Mouse (Mus musculus) kidney, postnatal 4 days (tissue): ENCODE measurements around the gene Ubac1.

Experiments
- DNase-seq, 2 experiments: peaks; one replicate each; pipeline ENCODE4 v3.0.0; 2021; ENCODE audit warnings: mixed read lengths in 2 of 2

Ubac1 gene

GRCm38 (mm10) chr2:26022626-26023025 lies 1.1 kb upstream of the Ubac1 start:
- DNase-seq, result no peak

GRCm38 (mm10) chr2:26022258-26022565 lies 665 bp upstream of the Ubac1 start:
- DNase-seq, result no peak

GRCm38 (mm10) chr2:26020714-26021560 lies 610 bp downstream of the Ubac1 start:
- DNase-seq, result peak; percentile 49 to 67

- DNase-seq, result no peak
Measured at GRCm38 (mm10) chr2:26019923-26020322, 1.6 kb downstream of the Ubac1 start.

GRCm38 (mm10) chr2:26017326-26017725 lies 4.2 kb downstream of the Ubac1 start:
- no peak for DNase-seq

GRCm38 (mm10) chr2:26013674-26014073 lies 7.9 kb downstream of the Ubac1 start:
- DNase-seq, result no peak

- no peak for DNase-seq
Measured at GRCm38 (mm10) chr2:26011420-26011819, 10.1 kb downstream of the Ubac1 start.

GRCm38 (mm10) chr2:26002001-26002400 lies 19.5 kb downstream of the Ubac1 start:
- no peak for DNase-seq

GRCm38 (mm10) chr2:26001136-26001535 lies 20.4 kb downstream of the Ubac1 start:
- no peak for DNase-seq

- DNase-seq, result no peak
Measured at GRCm38 (mm10) chr2:25997716-25998115, 23.8 kb downstream of the Ubac1 start.

- no peak for DNase-seq
Measured at GRCm38 (mm10) chr2:25994791-25995190, 26.8 kb downstream of the Ubac1 start.

GRCm38 (mm10) chr2:25992285-25992684 lies 29.3 kb downstream of the Ubac1 start:
- no peak for DNase-seq

- DNase-seq, result no peak
Measured at GRCm38 (mm10) chr2:25989651-25990050, 31.9 kb downstream of the Ubac1 start.

GRCm38 (mm10) chr2:25987817-25988216 lies 33.7 kb downstream of the Ubac1 start:
- DNase-seq, result no peak

- no peak for DNase-seq
Measured at GRCm38 (mm10) chr2:25986601-25987000, 34.9 kb downstream of the Ubac1 start.

- DNase-seq, result peak; percentile 100
Measured at GRCm38 (mm10) chr2:25983159-25983907, 38.2 kb downstream of the Ubac1 start, which contains the start of gene Camsap1. Gene Camsap1, minus strand, starts transcription at chr2:25983282.

GRCm38 (mm10) chr2:25982426-25983091 lies 39.0 kb downstream of the Ubac1 start:
- DNase-seq, result peak in 1 of 2 experiments; percentile 57

GRCm38 (mm10) chr2:25982052-25982425 lies 39.5 kb downstream of the Ubac1 start:
- DNase-seq, result peak; percentile 49 to 62

GRCm38 (mm10) chr2:25978997-25979396 lies 42.5 kb downstream of the Ubac1 start:
- no peak for DNase-seq

GRCm38 (mm10) chr2:25977587-25978239 lies 43.8 kb downstream of the Ubac1 start:
- no peak for DNase-seq

GRCm38 (mm10) chr2:25975141-25975770 lies 46.3 kb downstream of the Ubac1 start:
- no peak for DNase-seq

GRCm38 (mm10) chr2:25970426-25970825 lies 51.1 kb downstream of the Ubac1 start:
- DNase-seq, result peak in 1 of 2 experiments; percentile 18
